Mouse (Mus musculus) retina, embryonic 14.5 days (tissue): ENCODE measurements around the gene Camk2g.

Experiments used
- DNase-seq: peaks from one replicate; pipeline ENCODE4 v3.0.0-alpha.2; 2015; ENCODE audit warnings: low spot score

The Camk2g gene

DNA sequence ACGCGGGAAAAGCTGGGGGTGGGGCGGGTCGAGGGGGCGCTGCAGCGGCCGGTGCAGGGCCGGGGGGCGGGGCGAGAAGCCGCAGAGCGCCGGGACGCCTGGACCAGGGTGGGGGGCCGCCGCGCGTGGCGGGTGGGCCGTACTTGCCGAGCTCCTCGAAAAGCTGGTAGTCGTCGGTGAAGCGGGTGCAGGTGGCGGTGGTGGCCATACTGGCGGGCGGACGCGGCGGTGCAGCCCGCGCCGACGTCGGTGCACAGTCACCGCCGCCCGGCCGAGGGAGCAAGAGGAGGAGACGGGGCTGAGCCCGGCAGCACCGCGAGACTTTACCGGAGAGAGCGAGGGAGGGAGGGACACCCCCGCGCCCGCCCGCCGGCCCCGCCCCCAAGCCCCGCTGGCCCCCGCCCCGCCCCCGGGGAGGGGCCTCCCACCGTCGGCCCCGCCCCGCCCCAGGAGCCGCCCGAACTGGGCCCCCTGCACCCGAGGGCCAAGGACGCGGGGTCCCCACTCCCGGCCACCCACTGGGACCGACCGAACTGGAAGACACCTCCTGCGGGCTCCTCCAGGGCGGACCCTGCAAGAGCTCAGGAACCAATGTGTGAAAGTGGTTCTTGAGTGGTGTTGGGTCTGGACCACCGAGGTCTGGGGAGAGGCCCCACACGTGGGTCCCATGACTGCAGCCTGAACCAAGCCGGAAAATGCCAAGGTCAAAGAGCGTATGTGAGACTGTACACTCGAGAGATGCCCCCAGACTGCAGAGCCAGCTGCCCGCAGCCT, at the start of gene Camk2g:
Gene Camk2g (minus strand): TSS at position 331 of the 774 bp plus-strand sequence.
- DNase-seq, result peak; percentile 81

DNA sequence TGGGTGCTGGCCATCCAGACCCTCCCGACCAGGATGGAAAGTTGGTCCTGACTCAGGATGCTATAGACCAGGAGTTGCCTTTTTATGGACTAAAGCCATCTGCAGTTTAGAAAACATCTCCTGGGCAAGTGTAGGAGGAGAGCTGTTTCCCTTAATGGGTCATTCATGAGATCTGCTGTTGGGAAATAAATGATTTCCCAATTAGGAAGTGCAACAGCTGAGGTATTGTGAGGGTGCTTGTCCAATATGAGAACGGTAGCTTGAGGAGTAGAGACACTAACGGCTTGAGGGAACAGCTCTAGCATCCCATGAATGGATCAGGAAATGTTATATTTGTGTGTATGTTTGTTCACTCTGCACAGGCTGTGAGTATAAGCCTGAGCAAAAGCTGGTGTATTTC, 48.7 kb upstream of the Camk2g start:
- DNase-seq, result no peak

DNA sequence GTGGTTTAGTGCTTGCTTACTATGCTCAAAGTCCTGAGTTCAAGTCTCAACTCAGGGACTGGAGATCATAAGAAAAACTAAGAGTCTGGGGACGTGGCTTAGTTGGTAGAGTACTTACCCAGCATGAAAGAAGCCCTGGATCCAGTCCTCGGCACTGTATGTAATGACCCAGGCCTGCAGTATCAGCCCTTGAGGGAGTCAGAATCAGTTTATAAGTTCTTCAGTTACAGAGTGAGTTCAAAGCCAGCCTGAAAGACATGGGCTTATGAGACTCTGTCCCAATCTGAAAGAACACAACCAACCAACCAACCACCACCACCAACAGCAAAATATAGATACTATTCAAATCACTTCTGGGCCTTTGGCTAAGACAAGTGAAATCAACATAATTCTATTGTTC, 47.6 kb upstream of the Camk2g start:
- DNase-seq, result no peak

DNA sequence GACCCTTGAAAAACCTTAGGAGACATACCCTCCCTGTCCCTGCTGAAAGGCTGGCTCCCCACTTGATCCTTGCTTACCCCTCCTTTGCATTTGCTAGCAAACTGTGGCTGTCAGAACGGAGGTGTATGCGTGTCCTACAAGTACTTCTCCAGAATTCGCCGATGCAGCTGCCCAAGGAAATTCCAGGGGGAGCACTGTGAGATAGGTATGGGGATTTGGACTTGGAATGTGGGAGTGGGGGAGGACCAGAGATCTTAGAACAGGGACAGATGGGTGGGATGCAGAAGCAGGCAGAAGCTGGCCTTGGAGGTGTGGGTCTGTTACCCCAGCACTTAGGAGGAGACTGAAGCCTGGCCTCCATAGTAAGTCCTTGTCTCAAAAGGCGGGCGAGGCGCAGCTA, 43.8 kb upstream of the Camk2g start:
- DNase-seq, result no peak

DNA sequence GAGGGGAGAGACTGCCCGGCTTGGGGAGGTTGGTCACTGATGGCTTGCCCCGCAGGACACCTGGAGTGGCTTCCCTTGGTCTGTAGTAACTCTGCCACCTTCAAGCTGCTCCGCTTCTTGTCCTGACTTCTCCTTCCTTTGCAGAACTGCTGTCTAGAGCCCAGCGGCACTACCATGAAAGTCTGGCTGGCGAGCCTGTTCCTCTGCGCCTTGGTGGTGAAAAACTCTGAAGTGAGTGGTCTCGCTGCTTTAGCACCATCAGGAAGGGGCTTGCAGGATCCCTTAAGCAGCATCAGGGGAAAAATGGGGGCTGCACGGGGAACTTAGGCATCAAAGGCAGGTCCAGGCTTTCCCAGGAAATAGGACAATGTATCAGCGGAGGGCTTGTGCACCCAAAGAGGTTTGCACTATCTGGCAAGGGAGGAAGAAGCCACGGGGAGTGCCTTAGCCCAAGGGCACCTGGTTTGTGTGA, 43.1 kb upstream of the Camk2g start:
- DNase-seq, result peak; percentile 13

DNA sequence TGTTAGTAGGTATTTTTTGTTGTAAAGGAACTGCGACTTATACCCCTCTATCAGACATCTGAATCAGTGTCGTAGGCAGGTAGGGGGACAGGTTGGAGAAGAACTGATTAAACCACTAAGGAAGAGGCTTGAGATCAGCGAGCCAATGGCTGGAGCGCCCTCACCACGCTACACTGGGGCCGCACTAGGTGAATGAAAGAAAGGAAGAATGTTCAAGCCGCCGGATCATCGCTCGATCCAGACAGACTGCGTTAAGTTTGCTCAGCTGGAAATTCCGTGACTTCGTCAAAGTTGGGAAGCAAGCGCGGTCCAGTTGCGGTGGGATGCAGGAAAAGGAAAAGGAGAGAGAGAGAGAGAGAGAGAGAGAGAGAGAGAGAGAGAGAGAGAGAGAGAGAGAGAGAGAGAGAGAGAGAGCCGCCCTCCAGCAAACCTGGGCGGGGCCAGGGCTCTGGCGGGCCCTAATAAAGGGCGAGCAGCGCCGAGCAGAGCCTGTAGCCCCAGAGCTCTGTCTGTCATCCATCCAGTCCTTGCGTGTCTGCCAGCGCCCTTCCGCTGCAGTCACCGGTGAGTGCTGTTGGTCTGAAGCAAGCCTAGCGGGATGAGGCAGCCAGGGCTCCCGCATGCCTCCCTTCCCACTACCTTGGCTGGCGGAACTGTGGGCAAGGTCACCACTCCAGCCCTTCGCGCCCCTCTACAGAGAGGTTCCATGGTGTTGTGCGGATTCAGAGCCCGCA, 42.5 kb upstream of the Camk2g start, which contains the start of gene Plau:
Gene Plau (plus strand): TSS at position 490 of the 734 bp plus-strand sequence.
- DNase-seq, result peak; percentile 76

DNA sequence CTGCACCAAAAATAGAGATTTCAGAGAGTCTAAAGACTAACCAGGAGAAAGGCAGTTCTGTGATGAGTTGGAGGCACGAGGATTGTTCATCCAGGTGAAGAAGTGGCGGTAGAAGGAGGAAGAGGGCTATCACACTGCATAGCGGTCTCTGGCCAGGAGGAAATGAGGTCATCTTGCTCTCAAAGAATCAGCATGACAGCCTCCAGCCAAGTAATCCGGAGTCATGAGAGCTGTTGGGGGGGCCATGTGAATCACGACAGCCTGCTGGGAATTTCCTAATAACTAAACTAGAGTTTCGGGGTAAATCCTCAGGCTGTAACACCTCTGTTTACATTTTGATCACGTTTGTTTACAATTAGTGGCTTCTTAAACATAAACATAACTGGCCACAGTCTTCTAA, 40.2 kb upstream of the Camk2g start:
- DNase-seq, result no peak

DNA sequence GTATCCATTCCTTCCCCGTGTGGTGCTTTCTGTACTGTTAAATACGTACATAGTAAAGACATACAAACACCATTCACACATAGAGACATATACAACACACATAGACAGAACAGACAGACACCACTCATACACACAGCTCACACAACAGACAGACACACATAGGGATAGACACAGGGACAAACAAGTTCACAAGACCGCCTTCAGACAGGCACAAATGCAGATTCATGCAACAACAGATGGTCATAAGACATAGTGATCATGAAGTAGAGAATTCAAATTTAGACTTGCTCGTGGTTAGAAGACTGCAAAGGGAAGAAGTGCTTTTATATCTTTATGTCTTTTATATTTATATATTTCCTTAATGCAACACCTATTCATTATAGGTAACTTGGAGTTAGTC, 39.6 kb upstream of the Camk2g start:
- no peak for DNase-seq

DNA sequence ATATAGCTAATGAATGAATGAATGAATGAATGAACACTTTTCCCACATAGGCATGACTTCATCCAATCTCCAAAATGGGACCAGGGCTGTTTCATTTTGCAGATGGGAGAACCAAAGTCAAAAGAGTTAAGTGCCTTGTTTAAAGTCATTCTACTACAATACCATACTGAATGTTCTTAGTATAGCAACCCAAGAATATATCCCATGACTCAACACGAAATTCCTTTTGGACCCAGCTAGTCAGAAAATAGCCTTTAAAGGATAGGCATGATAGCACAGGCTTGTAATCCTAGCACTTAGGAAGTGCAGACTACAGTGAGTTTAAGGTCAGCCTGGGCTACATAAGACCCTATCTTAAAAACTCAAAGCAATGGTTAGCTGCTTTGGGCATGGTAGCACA, 38.0 kb upstream of the Camk2g start:
- no peak for DNase-seq

DNA sequence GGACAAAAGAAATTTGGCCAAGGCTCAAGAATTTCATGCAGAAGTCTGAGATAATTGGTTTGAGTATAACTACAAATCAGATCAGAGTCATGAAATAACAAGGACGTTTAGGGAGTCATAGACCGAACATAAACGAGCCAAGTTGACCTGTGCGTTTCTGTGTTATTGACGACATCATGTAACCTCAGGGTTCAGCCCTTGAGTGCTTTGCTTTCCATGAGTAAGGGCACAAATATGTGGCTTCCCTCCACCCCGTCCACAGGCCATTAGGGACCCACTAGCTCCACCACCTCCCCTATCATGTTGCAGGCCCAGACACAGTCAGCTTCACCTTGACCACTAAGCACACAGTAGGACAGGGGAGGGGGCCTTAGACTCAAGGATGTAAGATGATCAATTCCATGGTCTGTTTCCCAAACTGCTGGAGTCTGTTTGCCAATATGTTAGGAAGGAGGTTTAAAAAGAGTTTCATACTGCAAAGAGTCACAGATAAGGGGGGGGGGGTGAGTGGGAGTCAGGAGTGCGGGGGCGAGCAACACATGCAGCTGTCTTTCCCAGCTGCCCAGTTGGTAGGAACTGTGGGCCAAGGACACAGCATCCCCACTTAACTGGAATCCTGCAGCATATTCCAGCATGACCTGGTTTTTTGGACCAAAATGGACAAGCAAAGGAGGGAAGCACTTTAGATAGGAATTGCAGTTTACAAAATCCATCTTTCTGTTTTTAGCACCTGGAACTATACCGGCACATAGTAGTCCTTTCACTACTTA, 37.4 kb upstream of the Camk2g start:
- DNase-seq, result no peak

DNA sequence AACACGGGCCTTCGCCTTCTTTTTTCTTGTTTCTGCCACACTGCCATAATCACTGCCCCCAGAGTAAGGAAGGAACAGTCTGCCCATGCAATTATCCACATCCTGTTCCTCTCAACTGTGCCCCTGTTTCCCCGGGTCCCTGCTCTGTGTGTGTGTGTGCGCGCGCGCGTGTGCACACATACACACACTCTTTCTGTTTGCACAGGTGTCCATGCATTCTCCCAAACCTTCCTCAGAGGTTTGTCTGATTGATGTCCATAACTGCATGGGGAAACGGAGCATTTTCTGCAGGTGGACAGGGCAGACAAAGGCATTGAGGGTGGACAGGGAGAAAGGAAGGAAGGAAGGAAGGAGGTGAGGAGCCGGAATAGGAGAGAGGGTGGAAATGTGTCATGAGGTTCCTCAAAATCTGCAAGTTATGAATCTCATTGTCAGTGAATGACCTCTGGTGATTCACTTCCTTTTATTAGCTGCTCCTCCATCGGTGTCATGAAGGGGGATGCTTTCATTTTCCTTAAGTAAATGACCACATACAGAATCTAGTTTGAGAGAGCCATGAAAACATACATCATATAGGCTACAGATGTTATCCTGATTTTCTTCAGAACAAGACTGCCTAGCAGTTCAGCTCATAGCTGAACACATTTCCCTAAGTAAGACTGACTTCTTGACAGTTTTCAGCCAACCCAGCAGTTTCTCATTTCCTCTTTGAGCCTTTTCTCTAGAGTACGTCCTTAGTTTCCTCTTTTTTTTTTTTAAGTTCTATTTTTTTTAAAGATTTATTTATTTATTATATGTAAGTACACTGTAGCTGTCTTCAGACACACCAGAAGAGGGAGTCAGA, 35.9 kb upstream of the Camk2g start:
- DNase-seq, result no peak

DNA sequence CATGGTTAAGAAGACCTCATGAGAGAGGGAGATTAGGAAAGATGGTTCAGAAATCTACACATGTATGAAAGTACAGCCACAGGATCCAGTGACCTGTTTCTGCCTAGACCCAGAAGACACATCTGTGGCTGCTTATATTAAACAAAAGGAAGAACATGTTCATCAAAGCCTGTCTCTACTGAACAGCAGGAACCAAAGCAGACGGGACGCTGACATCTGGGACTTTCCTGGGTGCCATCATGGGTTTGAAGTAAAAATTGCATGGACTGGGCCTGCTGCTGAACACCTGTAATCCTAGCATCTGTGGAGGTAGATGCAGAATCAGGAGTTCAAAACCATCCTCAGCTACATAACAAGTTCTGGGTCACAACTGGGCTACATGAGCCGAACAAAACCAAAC, 34.6 kb upstream of the Camk2g start:
- no peak for DNase-seq

DNA sequence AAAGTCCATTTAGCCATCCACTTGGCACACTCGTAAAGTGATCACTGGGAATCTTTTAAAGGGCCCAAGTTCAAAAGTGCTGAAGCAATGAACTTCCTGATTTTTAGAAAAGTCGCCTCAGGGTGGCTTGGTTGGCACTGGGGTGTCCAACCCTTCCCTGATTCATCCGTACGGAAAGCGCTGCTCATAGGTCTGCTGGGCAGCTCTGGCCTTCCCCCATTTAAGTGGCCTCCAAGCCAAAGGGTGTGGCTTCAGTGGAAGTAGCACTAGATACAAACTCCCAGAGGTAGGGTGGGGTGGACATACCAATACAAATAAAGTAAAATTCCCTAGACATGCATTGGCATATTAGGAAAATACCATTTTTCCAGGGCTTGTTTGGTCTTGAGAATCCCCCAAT, 33.6 kb upstream of the Camk2g start:
- no peak for DNase-seq

DNA sequence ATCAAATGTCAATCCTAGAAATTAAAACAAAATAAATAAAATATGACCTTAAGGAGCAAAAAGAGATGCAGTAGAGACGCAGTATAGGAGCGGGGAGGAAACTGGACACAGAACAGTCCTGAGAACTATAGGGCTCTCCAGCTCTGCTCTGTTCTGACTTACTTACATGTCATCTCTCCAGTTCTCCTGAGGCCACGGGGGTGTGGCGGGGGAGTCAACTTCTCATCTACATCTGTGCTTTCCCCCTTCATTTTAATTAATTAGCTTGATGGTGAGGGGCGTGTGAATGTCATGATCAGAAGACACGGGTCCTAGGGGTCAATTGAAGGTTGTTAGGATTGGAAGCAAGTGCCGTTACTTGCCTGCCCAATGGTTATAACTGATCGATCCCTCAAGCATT, 33.2 kb upstream of the Camk2g start:
- DNase-seq, result no peak

DNA sequence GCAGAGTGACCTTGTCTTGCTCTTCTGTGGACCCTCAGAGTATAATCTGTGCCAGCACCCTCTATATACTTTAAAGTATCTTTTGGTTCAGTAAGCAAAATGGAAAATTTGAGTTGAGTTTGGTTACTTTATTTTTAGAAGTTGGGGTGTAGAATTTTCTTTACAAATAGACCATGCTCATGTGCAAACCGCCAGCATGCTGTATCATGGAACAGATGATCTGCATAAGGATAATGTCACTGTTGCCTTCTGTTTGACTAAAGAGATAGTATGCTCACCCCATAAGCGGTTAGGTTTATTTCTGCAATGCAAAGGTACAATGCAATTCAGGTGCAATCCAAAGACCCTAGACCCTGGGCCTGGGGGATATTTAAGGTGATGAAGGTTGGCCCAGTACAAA, 31.6 kb upstream of the Camk2g start:
- no peak for DNase-seq

DNA sequence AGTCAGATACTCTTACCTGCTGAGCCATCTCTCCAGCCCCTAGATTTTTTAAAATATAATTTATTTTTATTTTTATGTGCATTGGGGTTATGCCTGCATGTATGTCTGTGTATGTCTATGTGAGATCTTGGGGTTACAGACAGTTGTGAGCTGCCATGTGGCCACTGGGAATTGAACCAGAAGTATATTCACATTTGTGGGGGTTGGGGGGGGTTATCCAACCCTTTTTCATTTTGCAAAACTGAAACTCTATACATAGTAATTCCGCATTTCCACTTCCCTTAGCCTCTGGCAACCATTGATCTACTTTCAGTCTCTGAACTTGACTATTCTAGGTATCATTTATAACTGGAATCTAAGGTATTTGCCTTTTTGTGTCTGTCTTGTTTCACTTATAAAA, 30.6 kb upstream of the Camk2g start:
- no peak for DNase-seq

DNA sequence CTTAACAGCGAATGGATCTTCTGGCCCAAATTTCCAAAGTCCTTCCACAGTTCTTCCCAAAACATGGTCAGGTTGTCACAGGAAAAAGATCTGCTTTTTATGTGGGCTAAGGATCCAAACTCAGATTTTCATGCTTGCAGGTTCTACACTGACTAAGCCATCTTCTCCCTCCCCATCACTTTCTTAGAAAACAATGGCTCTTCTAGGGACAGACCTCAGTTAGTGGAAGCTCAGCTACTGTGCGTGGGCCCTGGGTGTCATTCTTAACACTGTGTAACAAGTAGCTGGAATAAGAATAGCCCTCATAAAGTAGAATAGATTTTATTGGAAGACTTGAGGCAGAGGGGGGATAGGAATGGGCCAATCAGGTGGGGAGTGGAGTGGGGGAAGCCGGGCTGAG, 21.6 kb upstream of the Camk2g start:
- no peak for DNase-seq

DNA sequence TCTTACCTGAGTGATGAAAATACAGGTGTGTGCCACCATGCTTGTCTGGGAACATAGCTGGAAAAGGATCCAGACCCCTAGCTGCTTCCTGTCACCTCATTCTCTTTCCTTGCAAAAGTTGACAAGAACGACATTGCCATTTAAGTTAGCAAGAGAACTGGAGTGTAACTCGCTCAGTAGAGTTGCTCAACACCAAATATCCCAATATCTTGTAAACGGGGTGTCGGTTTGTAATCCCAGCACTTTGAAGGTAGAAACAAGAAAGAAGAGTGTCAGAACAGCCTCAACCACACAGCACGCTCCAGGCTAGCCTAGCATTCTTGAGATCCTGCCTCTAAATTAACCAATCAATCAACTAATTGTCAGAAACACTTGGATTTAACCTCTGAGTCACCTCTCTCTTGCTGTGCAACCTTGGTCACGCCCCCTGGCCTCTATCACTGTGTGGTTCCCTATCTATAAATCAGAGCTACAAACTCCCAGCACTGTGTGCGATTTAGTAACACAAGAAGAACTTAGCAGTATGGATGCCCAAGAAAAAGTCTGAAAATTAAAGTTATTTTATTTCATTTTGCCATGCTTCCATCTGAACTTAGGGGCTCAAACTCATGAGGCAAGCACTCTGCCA, 18.0 kb upstream of the Camk2g start:
- DNase-seq, result no peak

DNA sequence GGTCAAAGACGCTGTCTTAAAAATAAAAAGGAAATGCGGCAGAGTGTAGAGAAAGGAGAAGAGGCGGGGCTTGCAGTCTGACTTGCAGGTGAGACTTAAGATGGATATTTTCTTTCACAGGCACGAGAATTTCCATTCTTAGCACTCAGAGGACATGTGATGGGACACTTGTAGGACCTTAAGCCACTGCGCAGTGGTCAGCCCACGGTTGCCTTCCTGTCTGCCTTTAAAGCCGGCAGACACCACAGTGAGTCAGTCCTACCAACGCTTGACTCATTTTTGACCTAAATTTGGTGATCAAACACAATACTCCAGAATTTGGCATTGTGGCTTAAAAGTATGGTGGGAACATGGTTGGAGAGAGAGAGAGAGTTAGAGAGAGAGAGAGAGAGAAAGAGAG, 17.3 kb upstream of the Camk2g start:
- no peak for DNase-seq

DNA sequence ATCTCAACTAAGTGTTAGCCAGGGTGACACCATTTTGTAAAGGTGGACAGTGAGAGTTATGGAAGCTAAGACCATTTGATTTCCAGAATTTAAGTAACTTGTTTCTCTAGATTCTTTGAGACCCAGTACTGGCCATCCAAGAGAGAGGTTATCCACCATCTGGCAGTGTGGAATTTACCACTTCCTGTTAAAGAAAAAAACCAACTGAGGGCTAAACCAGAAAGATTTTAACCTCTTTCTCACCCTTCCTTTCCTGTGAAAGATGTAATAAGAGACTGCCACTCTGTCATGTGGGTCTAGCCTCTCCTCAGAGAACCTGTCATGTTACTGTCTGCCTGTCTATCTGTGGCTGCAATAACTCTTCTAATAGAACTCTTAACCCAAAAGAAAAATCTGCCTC, 15.9 kb upstream of the Camk2g start:
- no peak for DNase-seq

DNA sequence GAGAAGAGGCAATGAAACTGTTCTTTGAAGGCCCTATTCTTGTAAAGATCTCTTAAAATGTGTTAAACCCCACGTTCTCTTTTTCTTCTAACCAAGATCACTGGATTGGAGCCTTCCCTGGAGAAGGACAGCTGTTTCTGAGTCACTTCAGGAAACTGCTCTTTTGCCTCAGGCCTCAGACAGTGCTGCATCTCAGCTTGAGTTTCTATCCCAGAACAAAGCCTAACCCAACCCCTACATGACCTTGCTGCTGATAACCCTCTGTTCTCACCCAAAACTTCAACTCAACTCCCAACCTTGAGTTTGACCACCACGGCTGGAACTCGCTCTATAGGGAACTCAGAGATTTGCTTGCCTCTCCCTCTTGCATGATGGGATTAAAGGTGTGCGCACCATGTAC, 15.5 kb upstream of the Camk2g start:
- no peak for DNase-seq
